Mouse (Mus musculus) embryonic facial prominence, embryonic 14.5 days (tissue): Measurements from ENCODE around the gene Stambpl1. TPM values are rescaled to one million over a fixed set of nuclear protein-coding genes. Genes with fewer than 3 reads are reported as not detected.
A peak's percentile ranks its signal among the peaks of the same experiment; 100 is the strongest.

Experiments used
- ATAC-seq: fragments of 200-750 bp; cut with Nextera tagmentation; 2 replicates; pipeline ENCODE4 v1.8.0; 2017; ENCODE audit warnings: low read depth, moderate number of reproducible peaks, moderate TSS enrichment
- DNase-seq: peaks from one replicate; pipeline ENCODE4 v3.0.0-alpha.2; 2015; ENCODE audit warnings: low spot score
- H3K27ac ChIP-seq: fragments of 300-500 bp; sonication (generic); replicated peaks from 2 replicates; pipeline ENCODE4 v1.5.1; 2014; ENCODE audit warnings: low read depth, mild to moderate bottlenecking, low read length, moderate library complexity
- H3K27me3 ChIP-seq: fragments of 300-500 bp; sonication (generic); replicated peaks from 2 replicates; pipeline ENCODE4 v1.6.1; 2014; ENCODE audit warnings: low read length; ENCODE audit not compliant: control insufficient read depth, insufficient read depth
- H3K36me3 ChIP-seq: fragments of 300-500 bp; sonication (generic); 2 replicates; pipeline ENCODE4 v1.6.1; 2014; ENCODE audit warnings: low read length, mixed read lengths; ENCODE audit not compliant: control insufficient read depth, insufficient read depth
- H3K4me1 ChIP-seq: fragments of 300-500 bp; sonication (generic); 2 replicates; pipeline ENCODE4 v1.6.1; 2014; ENCODE audit warnings: antibody characterized with exemption, low read length; ENCODE audit not compliant: control insufficient read depth, insufficient read depth
- H3K4me2 ChIP-seq: fragments of 300-500 bp; sonication (generic); 2 replicates; pipeline ENCODE4 v1.6.1; 2014; ENCODE audit warnings: low read depth, mild to moderate bottlenecking, low read length, moderate library complexity, mixed read lengths
- H3K4me3 ChIP-seq: fragments of 300-500 bp; sonication (generic); 2 replicates; pipeline ENCODE4 v1.5.1; 2014; ENCODE audit warnings: low read depth, mild to moderate bottlenecking, low read length
- H3K9ac ChIP-seq: fragments of 300-500 bp; sonication (generic); 2 replicates; pipeline ENCODE4 v1.6.1; 2014; ENCODE audit warnings: low read depth, mild to moderate bottlenecking, low read length, moderate library complexity, mixed read lengths
- H3K9me3 ChIP-seq: fragments of 300-500 bp; sonication (generic); 2 replicates; pipeline ENCODE4 v1.6.1; 2016; ENCODE audit warnings: low read length; ENCODE audit not compliant: control insufficient read depth
- WGBS: fragments of 180-500 bp; shearing (Covaris S2); extraction: QIAGEN DNeasy Blood & Tissue Kit; methylation state at CpG from one replicate; pipeline ENCODE4 v1.1.7; 2014; 5-methylcytosine and 5-hydroxymethylcytosine counted together
- polyA plus RNA-seq: library from polyadenylated mRNA; unstranded; fragments of >200 nt; fragmentation: Nextera tagmentation; extraction: Ambion mirVana; gene quantifications from 2 replicates; pipeline ENCODE4 v1.2.1, GENCODE M21; 2014

The Stambpl1 gene
- polyA plus RNA-seq, 1 experiment from 2014 or later: 8.8 TPM

DNA sequence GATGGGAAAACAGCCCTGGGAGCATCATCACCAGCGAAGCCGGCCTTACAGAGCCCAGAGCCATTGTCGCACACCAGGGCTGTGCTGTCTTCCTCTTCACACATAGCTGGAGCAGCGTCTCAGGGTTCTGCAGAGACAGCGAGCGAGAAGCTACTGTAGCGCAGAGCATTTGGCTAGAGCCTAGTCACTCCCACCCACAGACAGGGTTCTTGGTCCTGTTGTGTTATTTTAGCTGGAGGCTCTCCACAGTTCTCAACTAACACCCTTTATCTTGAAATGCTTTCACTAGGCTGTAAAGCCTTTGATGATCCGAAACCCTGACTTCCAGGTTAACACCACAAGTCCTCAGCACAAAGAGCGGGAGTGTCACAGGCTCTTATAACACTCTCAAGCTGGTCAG lies 60.4 kb downstream of the Stambpl1 start:
- H3K4me3 ChIP-seq: no peak overlapping the region
- ATAC-seq (no peak), DNase-seq (no peak)
- no peak overlapping the region for H3K9ac ChIP-seq
- H3K27me3 ChIP-seq: no peaks in the 10 kb centered on the region
- 73% methylated on average over 9 of the region's 9 CpGs for WGBS
- no peaks in the 10 kb centered on the region for H3K9me3 ChIP-seq
- H3K27ac ChIP-seq: no peak overlapping the region
- H3K4me2 ChIP-seq: no peak overlapping the region
- no peaks in the 10 kb centered on the region for H3K36me3 ChIP-seq
- peaks cover 9% of the 10 kb centered on the region; the same call in 1 of the 2 replicates for H3K4me1 ChIP-seq

DNA sequence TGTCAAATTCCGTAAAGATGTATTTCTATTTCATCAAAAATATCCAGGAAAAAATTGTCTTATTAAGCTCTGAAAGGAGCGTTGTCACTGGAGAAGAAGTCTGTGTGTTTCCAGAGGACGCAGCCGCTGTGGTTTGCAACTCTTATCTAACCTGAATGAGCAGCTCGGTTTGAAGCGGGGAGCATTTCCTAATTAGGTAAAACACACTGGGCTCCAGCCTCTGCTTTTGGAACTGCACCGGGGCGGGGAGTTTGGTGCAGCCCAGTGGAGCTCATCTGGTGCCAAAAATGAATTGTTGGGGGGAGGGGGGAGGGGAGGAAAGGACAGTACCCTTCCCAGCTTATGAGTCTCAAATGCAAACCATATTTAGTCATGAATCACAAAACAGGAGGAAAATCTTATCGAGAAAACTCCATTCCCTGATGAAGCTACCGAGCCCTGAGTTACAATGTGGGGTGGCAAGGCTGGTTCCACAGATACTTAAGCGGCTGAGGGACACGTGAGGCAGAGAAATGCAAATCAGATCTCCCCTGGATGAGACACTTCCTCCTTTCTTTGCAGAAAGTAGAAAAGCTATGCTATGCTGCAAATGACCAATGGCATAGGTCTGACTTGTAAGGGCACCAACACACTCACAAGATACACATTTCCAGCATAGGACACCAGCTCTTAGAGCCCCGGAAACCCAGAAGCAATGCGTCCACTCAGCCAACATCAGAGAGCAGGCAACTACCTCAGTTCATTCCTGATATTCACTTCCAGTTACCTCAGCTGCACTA lies 62.3 kb downstream of the Stambpl1 start:
- ATAC-seq (0 out of 2 replicates have a peak, but pooled peaks have one; percentile 30), DNase-seq (peak; percentile 71)
- Histone ChIP-seq H3K27ac (peak overlapping the region; percentile 76), H3K4me3 (peak overlapping the region; percentile 28), H3K27me3 (no peaks in the 10 kb centered on the region), H3K9ac (peak overlapping the region; percentile 42), H3K9me3 (no peaks in the 10 kb centered on the region), H3K36me3 (no peaks in the 10 kb centered on the region), H3K4me2 (peak overlapping the region; percentile 45), H3K4me1 (peaks cover 9% of the 10 kb centered on the region; the same call in 1 of the 2 replicates)
- WGBS: 31% methylated on average over 14 of the region's 14 CpGs

DNA sequence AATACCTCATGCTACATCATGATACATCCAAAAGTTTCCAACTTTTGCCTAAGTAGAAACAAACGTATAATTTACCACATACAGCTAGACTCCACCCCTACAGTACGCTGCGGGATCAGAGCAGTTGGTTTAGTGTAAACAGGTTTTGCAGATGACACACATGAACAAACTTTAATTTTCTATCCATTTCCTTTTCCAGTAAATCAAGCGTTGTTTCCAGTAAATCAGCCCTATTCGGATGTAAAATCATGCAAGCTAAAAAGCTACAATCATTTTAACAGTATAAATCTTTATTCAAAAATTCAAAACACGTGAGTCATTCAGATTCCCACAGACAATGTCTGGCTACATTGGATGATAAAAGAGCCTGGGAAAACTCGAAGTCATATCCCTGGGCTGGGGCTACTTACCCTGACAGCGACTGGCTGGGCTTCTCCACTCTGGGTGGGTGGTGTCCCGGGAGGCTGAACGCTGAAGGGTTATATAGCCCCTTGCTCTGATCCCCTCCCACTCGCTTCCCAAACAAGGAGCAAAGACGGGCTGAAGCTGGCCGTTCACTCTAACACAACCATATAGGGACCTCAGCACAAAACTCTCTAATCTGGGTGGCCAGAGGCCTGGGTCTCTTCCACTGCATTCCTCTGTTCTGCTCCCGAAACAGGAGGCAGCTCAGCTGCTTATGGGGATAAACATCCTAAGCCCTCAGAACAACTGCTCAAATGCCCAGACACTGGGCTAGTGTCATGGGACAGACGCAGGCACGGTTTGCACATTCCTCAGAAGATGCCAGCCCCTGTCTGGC lies 63.1 kb downstream of the Stambpl1 start, which contains the start of gene Acta2:
TSS of gene Acta2 (minus strand) at position 711 of the 802 bp plus-strand sequence.
- H3K4me3 ChIP-seq: peak within 1 kb of the TSS; percentile 28
- WGBS: 33% methylated on average over 16 of the region's 16 CpGs
- peak within 1 kb of the TSS; percentile 45 for H3K4me2 ChIP-seq

DNA sequence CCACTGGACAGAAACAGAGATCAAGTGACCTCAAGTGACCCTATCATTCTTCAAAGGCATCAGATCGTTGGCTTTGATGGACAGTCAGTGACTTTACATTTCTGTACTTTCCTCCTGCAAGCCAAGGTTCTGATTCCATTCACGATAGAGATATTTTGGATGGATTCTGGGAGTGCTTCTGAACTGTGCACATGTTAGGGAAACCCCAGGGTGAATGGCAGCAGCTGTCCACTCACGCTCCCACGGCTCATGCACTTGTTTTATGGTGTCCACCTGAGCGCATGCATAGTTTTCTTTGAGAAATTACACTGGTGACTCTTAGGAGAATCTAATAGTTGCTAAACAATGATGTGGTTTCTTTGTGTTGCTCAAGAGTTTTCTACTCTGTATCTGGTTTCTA lies 64.1 kb downstream of the Stambpl1 start:
- no peaks in the 10 kb centered on the region for H3K36me3 ChIP-seq
- H3K27ac ChIP-seq: peak overlapping the region; percentile 21; the same call in 1 of the 2 replicates
- H3K4me3 ChIP-seq: no peak overlapping the region
- ATAC-seq (no peak), DNase-seq (no peak)
- H3K4me2 ChIP-seq: no peak overlapping the region
- 72% methylated on average over 5 of the region's 5 CpGs for WGBS
- H3K27me3 ChIP-seq: no peaks in the 10 kb centered on the region
- peaks cover 9% of the 10 kb centered on the region; the same call in 1 of the 2 replicates for H3K4me1 ChIP-seq
- H3K9me3 ChIP-seq: no peaks in the 10 kb centered on the region
- H3K9ac ChIP-seq: no peak overlapping the region

More for the DNA sequence above, 63.1 kb downstream of the Stambpl1 start, which contains the start of gene Acta2:
- H3K36me3 ChIP-seq: no peaks in the 10 kb centered on the region
- DNase-seq: peak; percentile 84
- peak; percentile 91 for ATAC-seq
- H3K9ac ChIP-seq: peak within 1 kb of the TSS; percentile 42
- H3K4me1 ChIP-seq: peaks cover 9% of the 10 kb centered on the region; the same call in 1 of the 2 replicates
- H3K9me3 ChIP-seq: no peaks in the 10 kb centered on the region
- H3K27ac ChIP-seq: peak within 1 kb of the TSS; percentile 76
- no peaks in the 10 kb centered on the region for H3K27me3 ChIP-seq

DNA sequence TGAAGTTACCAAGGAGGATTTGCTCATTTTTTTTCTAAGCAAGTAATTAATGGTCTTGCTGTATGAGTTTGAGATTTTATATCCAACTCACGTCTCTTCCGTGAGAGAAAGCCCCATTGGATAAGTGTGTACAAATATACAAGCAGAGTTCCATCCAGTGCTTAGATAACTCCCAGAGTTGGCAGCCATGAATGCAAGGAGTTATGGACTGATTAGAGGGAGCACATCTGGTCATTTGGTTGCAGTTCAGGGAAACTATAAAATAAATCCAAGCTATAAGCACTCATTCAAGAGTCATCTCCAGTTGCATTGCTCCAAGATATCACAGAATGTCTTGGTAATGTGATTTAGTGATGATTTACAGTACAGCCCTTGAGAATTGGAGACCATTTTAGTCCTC lies 64.9 kb downstream of the Stambpl1 start:
- WGBS: 83% methylated on average over 2 of the region's 2 CpGs

DNA sequence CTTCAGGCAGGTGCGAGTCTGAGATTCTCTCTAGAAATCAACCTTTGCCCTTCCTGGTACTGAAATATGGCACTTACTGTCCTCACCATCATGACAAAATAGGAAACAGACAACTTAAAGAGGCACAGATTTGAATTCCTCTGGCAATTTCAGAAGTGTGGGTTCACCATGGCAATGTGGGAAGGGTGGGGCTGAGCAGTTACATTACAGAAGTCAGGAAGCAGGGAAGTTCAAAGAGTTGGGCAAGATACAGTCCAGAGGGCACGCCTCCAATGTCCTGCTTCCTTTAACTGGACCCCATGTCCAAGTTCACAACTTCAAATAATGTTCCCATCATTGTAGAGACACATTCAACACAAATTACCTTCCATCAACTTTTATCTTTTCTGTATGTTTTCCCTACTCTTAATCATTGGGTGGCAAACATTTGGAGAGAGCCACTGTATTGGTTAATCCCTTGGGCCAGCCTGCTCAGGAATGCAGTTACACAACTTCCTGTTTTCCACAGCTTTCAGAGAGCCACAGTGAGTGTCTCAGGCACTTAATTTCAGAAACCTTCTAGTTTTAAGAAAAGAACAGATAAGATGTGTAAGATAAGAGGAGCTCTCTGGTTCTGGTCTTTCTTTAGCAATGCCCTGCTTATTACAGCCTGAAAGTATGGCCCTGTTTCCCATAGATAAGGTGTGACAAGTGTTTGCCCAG lies 70.4 kb downstream of the Stambpl1 start:
- Histone ChIP-seq H3K9ac (no peak overlapping the region), H3K4me1 (no peaks in the 10 kb centered on the region), H3K4me2 (no peak overlapping the region), H3K27ac (no peak overlapping the region), H3K4me3 (no peak overlapping the region), H3K27me3 (no peaks in the 10 kb centered on the region), H3K9me3 (no peaks in the 10 kb centered on the region), H3K36me3 (no peaks in the 10 kb centered on the region)
- ATAC-seq (no peak), DNase-seq (no peak)
- WGBS: 84% methylated on average over 2 of the region's 2 CpGs

More for the DNA sequence above, 64.9 kb downstream of the Stambpl1 start:
- Histone ChIP-seq H3K27me3 (no peaks in the 10 kb centered on the region), H3K4me2 (no peak overlapping the region), H3K4me1 (peaks cover 9% of the 10 kb centered on the region; the same call in 1 of the 2 replicates), H3K36me3 (no peaks in the 10 kb centered on the region), H3K9ac (no peak overlapping the region), H3K4me3 (no peak overlapping the region), H3K9me3 (no peaks in the 10 kb centered on the region), H3K27ac (no peak overlapping the region)
- ATAC-seq (no peak), DNase-seq (no peak)

DNA sequence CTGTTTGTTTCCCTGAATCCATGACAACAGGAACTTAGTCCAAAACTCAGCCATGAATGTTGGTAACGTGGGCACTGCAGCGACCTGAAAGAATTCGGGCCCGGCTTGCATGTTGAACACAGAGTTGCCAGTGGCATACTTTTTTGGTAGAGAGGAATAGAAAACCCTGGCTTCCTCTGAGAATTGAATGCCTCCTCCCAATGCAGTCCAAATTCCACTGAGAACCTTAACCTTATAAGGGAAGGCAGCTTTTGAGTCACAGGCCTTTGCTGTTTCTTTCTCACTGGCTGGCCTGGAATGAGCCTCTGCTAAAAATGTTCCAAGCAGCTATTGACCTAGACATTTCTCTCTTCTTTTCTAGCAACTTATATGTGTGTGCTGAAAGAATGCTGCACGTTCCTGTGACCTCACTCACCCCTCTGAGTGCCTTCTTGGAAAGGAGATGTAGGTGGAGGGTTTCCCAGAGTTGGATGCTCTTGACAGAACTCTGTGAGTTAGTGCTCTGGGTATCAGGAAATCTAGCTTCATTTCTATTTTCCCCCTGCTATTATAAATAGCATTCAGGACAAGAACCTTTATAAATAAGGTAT lies 73.7 kb downstream of the Stambpl1 start:
- Histone ChIP-seq H3K4me3 (no peak overlapping the region), H3K4me1 (no peaks in the 10 kb centered on the region), H3K9ac (no peak overlapping the region), H3K36me3 (no peaks in the 10 kb centered on the region), H3K4me2 (no peak overlapping the region), H3K27ac (no peak overlapping the region), H3K27me3 (no peaks in the 10 kb centered on the region), H3K9me3 (no peaks in the 10 kb centered on the region)
- 63% methylated on average over 5 of the region's 5 CpGs for WGBS
- no peak for ATAC-seq
- no peak for DNase-seq

DNA sequence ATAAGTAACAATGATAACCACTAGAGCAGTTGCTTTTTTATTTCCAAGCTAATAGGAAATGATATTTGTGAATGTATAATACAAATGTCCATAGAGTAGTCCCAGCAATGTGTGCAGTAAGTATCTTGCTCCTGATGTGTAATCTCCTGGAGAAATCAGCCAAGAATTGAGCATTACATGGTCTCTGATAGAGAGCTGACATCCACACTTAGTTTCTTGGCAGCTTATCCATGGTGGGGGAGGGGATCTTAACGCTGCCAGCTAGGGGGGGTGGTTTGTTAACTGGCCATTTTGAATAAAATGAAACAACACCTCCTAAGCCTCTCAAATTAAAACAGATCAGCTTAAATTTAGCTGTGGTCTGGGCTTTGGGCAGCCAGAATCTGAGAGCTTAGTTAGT lies 77.0 kb downstream of the Stambpl1 start:
- DNase-seq (no peak), ATAC-seq (no peak)
- 53% methylated on average over 1 of the region's 1 CpGs for WGBS
- Histone ChIP-seq H3K4me3 (no peak overlapping the region), H3K4me1 (no peaks in the 10 kb centered on the region), H3K27ac (no peak overlapping the region), H3K36me3 (no peaks in the 10 kb centered on the region), H3K27me3 (no peaks in the 10 kb centered on the region), H3K9ac (no peak overlapping the region), H3K9me3 (no peaks in the 10 kb centered on the region), H3K4me2 (no peak overlapping the region)
